Mouse (Mus musculus) kidney, adult 8-10 months (tissue): Measurements from ENCODE around the gene 4930572O03Rik.
"Not testable (repeated sequence)": the region's sequence is repeated elsewhere in the genome, so short reads cannot be mapped to it uniquely, and the experiment has no call there.

Experiments used
- DNase-seq, 2 experiments: peaks; one replicate each; pipeline ENCODE4 v3.0.0; 2022

4930572O03Rik gene

GRCm38 (mm10) chr5:15616195-15616594 is 40.7 kb downstream of the 4930572O03Rik start:
- DNase-seq, result not testable (repeated sequence)

- peak in 1 of 2 experiments; percentile 3 for DNase-seq
These were observed 46.2 kb downstream of the 4930572O03Rik start for GRCm38 (mm10) chr5:15610695-15611094.

- DNase-seq, result peak in 1 of 2 experiments; percentile 12
These were observed 50.2 kb downstream of the 4930572O03Rik start for GRCm38 (mm10) chr5:15606677-15607076.

- not testable (repeated sequence) for DNase-seq
These were observed 53.3 kb downstream of the 4930572O03Rik start for GRCm38 (mm10) chr5:15603585-15603984.

- DNase-seq, result not testable (repeated sequence)
These were observed 53.9 kb downstream of the 4930572O03Rik start for GRCm38 (mm10) chr5:15603008-15603407.

GRCm38 (mm10) chr5:15602424-15602947 is 54.4 kb downstream of the 4930572O03Rik start:
- DNase-seq, result not testable (repeated sequence)
